Mouse (Mus musculus): ENCODE data around the gene Dbx2. TPM values are rescaled to one million over a fixed set of nuclear protein-coding genes. Genes with fewer than 3 reads are reported as not detected.

Dbx2 gene
- polyA plus RNA-seq, 1 experiment from 2014 or later, result not detected

DNA sequence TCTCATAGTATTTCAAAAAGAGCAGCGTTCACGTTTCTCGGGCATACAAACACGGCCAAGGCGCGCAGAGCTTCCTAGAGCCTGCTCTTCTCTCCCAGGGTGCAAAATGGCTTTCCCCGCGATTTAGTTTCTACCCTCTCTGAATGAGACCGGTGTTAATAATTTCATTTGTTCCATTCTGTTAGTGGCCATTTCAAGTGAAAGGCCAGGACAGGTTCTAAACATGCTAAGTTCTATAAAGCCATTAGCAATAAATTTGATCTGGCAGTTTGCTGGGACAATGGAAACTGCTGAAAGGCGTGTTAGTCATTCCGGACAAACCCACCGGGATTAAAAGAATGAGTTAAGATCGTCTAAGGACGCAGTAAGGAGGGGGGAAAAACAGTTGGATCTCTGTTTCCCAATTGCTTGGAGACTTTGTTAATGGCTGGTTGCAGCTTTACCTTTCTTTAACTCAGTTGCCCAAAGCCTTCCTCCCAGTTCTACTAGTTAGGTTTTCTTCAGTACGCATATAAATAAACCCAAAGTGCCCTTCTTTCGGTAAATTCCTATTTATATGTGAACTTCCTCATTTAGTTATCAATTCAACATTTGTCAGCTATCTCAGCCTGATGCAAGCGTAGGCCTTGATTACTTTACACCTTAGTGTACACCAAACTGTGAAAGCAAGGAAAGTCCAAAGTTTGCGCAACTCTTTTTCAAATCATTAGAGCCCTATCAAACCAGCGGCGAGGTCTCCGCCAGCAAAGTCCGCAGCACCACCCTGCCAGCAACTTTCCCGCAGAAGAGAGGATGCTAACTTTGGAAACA, 2.7 kb downstream of the Dbx2 start:
- ATAC-seq (ENCODE audit: insufficient number of reproducible peaks, insufficient read depth, low FRiP score, low read depth), result no peak
- H3K9ac ChIP-seq (ENCODE audit: low read length), result no peak overlapping the region
- peaks cover 66% of the 10 kb centered on the region for H3K27me3 ChIP-seq (ENCODE audit: control insufficient read depth, insufficient read depth, low read length)
- H3K4me1 ChIP-seq (ENCODE audit: control insufficient read depth in 2 of 2, insufficient read depth in 2 of 2, low read length in 2 of 2), result peaks cover 2 to 9% of the 10 kb centered on the region in 2 experiments; a peak in 2 of 4 replicates
- WGBS, result 5% methylated on average over 23 of the region's 23 CpGs
- no peaks in the 10 kb centered on the region for H3K36me3 ChIP-seq (ENCODE audit: control insufficient read depth, insufficient read depth, low read length)
- H3K4me3 ChIP-seq (ENCODE audit: control insufficient read depth in 1 of 2, insufficient read depth in 1 of 2, low read depth in 1 of 2, low read length in 2 of 2), result no peak overlapping the region
- no peaks in the 10 kb centered on the region for H3K9me3 ChIP-seq (ENCODE audit: control insufficient read depth, low read length)
- no peak overlapping the region for H3K4me2 ChIP-seq (ENCODE audit: low read length)
- H3K27ac ChIP-seq (replicated peaks in 1 of 2; ENCODE audit: control insufficient read depth in 1 of 2, insufficient read depth in 1 of 2, low read depth in 2 of 2, low read length in 2 of 2), result no peak overlapping the region

DNA sequence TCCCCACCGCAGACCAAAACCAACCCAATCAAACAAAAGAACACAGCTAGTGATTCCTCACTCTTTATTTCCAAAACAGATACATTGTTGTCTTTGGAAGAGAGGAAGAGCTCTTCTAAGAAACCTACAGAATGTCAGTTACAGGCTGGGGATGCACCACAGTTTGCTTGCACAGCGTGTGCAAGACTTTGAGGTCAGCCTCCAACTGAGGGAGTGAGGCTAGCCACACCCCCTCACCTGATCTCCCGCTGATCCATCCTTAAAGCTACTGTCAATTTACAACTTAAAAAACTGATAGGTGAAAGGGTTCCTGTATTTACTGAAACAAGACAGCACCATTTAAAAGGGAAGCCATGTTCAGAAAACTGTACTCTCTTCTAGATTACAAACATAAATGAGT, 3.9 kb downstream of the Dbx2 start:
- no peak overlapping the region for H3K9ac ChIP-seq (ENCODE audit: low read length)
- no peak overlapping the region for H3K4me2 ChIP-seq (ENCODE audit: low read length)
- H3K27ac ChIP-seq (replicated peaks in 1 of 2; ENCODE audit: control insufficient read depth in 1 of 2, insufficient read depth in 1 of 2, low read depth in 2 of 2, low read length in 2 of 2), result no peak overlapping the region
- H3K4me1 ChIP-seq (ENCODE audit: control insufficient read depth in 2 of 2, insufficient read depth in 2 of 2, low read length in 2 of 2), result peaks cover 2 to 9% of the 10 kb centered on the region in 2 experiments; a peak in 2 of 4 replicates
- 2% methylated on average over 3 of the region's 3 CpGs for WGBS
- H3K36me3 ChIP-seq (ENCODE audit: control insufficient read depth, insufficient read depth, low read length), result no peaks in the 10 kb centered on the region
- no peak for ATAC-seq (ENCODE audit: insufficient number of reproducible peaks, insufficient read depth, low FRiP score, low read depth)
- peaks cover 66% of the 10 kb centered on the region for H3K27me3 ChIP-seq (ENCODE audit: control insufficient read depth, insufficient read depth, low read length)
- H3K9me3 ChIP-seq (ENCODE audit: control insufficient read depth, low read length), result no peaks in the 10 kb centered on the region
- H3K4me3 ChIP-seq (ENCODE audit: control insufficient read depth in 1 of 2, insufficient read depth in 1 of 2, low read depth in 1 of 2, low read length in 2 of 2), result no peak overlapping the region

DNA sequence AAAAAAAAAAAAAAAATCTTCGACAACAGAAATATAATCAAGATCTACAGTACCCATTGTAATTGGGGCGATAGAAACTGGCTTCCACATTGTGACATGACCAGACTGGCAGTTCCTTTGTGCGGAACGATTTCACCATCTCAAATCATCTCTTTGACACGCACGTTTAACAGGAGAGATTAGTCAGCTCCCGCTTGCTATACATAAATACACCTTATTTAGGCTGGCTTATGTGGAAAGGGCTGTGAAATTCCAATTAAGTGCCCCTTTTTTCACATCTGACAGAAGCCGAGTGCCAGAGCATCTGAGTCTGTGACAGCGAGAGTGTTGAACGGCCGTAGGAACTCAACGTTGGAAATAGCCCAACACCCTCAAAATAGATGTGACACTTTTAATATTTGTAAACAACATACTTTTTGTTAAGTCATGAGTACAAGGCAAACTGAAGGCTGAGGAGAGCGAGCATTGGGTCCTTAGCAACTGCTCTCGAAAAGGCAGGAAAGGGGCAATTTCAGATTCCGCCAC, 12.2 kb downstream of the Dbx2 start:
- H3K27ac ChIP-seq (replicated peaks in 1 of 2; ENCODE audit: control insufficient read depth in 1 of 2, insufficient read depth in 1 of 2, low read depth in 2 of 2, low read length in 2 of 2), result no peak overlapping the region
- H3K27me3 ChIP-seq (ENCODE audit: control insufficient read depth, insufficient read depth, low read length), result peaks cover 6% of the 10 kb centered on the region; the same call in 1 of the 2 replicates
- no peak overlapping the region for H3K4me3 ChIP-seq (ENCODE audit: control insufficient read depth in 1 of 2, insufficient read depth in 1 of 2, low read depth in 1 of 2, low read length in 2 of 2)
- H3K9ac ChIP-seq (ENCODE audit: low read length), result no peak overlapping the region
- 83% methylated on average over 15 of the region's 15 CpGs for WGBS
- H3K36me3 ChIP-seq (ENCODE audit: control insufficient read depth, insufficient read depth, low read length), result no peaks in the 10 kb centered on the region
- H3K9me3 ChIP-seq (ENCODE audit: control insufficient read depth, low read length), result no peaks in the 10 kb centered on the region
- no peak for ATAC-seq (ENCODE audit: insufficient number of reproducible peaks, insufficient read depth, low FRiP score, low read depth)
- H3K4me1 ChIP-seq (ENCODE audit: control insufficient read depth in 2 of 2, insufficient read depth in 2 of 2, low read length in 2 of 2), result no peaks in the 10 kb centered on the region
- H3K4me2 ChIP-seq (ENCODE audit: low read length), result no peak overlapping the region

DNA sequence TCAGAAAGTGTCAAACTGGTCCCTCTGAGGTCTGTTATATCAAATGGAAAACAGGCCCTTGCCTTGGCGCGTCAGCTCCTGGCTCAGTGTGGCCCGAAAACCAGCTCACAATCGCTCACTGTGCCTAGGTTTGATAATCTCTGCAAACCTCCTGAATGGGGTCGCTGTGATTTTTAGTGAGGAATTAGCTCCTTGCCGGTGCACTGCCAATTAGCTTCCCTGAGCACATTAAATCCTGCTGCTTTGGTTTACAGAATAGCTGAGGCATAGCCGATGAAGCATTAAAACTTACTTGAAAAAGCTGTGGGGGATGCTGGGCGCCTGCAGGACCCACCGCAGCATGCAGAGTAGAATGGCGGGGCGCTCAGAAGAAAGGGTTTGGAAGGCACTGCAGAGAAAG, 15.4 kb downstream of the Dbx2 start:
- WGBS, result 19% methylated on average over 11 of the region's 11 CpGs
- H3K27ac ChIP-seq (replicated peaks in 1 of 2; ENCODE audit: control insufficient read depth in 1 of 2, insufficient read depth in 1 of 2, low read depth in 2 of 2, low read length in 2 of 2), result no peak overlapping the region
- no peak overlapping the region for H3K4me2 ChIP-seq (ENCODE audit: low read length)
- peaks cover 6% of the 10 kb centered on the region; the same call in 1 of the 2 replicates for H3K27me3 ChIP-seq (ENCODE audit: control insufficient read depth, insufficient read depth, low read length)
- no peaks in the 10 kb centered on the region for H3K4me1 ChIP-seq (ENCODE audit: control insufficient read depth in 2 of 2, insufficient read depth in 2 of 2, low read length in 2 of 2)
- no peak overlapping the region for H3K9ac ChIP-seq (ENCODE audit: low read length)
- no peaks in the 10 kb centered on the region for H3K36me3 ChIP-seq (ENCODE audit: control insufficient read depth, insufficient read depth, low read length)
- no peak overlapping the region for H3K4me3 ChIP-seq (ENCODE audit: control insufficient read depth in 1 of 2, insufficient read depth in 1 of 2, low read depth in 1 of 2, low read length in 2 of 2)
- no peak for ATAC-seq (ENCODE audit: insufficient number of reproducible peaks, insufficient read depth, low FRiP score, low read depth)
- no peaks in the 10 kb centered on the region for H3K9me3 ChIP-seq (ENCODE audit: control insufficient read depth, low read length)

DNA sequence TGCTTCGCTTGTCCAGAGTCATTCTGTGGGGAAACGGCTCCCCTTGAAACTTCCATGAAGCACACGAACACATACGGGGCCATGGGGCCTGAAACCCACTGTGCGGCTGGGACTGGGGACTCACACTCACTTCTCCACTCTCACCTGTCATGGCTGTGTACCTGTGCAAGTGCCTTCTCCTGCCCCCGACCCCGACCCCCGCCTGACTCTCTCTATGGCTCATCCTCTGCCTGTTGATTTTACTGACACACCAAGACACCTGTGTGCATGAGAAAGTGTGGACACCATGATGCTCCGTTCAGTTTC, 16.0 kb downstream of the Dbx2 start:
- Histone ChIP-seq H3K9ac (ENCODE audit: low read length) (no peak overlapping the region), H3K36me3 (ENCODE audit: control insufficient read depth, insufficient read depth, low read length) (no peaks in the 10 kb centered on the region), H3K4me2 (ENCODE audit: low read length) (no peak overlapping the region), H3K27me3 (ENCODE audit: control insufficient read depth, insufficient read depth, low read length) (peaks cover 6% of the 10 kb centered on the region; the same call in 1 of the 2 replicates), H3K27ac (replicated peaks in 1 of 2; ENCODE audit: control insufficient read depth in 1 of 2, insufficient read depth in 1 of 2, low read depth in 2 of 2, low read length in 2 of 2) (no peak overlapping the region), H3K4me1 (ENCODE audit: control insufficient read depth in 2 of 2, insufficient read depth in 2 of 2, low read length in 2 of 2) (no peaks in the 10 kb centered on the region), H3K4me3 (ENCODE audit: control insufficient read depth in 1 of 2, insufficient read depth in 1 of 2, low read depth in 1 of 2, low read length in 2 of 2) (no peak overlapping the region), H3K9me3 (ENCODE audit: control insufficient read depth, low read length) (no peaks in the 10 kb centered on the region)
- no peak for ATAC-seq (ENCODE audit: insufficient number of reproducible peaks, insufficient read depth, low FRiP score, low read depth)
- 72% methylated on average over 9 of the region's 9 CpGs for WGBS

DNA sequence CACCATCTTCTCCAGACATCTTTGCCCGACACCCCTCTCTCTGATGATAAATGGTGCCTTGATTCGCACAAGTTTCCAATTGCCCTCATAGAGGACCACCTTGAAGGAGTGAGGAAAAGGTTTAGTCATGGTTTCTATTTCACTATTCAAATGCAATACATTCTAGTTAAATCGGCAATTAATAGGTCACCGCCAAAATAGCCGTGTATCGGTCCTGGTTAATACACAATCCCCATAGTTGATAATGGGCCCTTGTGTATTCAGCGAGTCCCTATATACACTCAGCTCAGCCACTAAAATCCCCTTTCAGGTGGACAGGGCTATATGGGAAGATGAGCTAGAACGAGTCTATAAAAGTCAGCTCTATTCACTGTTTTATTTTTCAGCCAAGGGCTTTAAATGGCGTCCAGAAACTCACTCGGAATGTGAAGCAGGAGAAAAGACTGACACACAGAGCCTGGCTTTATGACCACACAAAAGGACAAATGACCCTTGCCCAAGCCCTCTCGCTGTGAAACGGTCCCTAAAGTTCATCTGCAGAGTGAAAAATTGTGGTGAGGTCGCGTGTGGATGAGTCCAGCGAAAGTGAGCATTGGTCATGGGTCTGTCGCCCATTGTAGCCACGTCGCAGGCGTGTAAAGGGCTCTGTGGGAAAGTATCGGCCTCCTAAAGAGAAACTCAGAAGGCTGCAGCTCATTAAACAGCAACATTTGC, 16.5 kb downstream of the Dbx2 start:
- Histone ChIP-seq H3K4me3 (ENCODE audit: control insufficient read depth in 1 of 2, insufficient read depth in 1 of 2, low read depth in 1 of 2, low read length in 2 of 2) (no peak overlapping the region), H3K36me3 (ENCODE audit: control insufficient read depth, insufficient read depth, low read length) (no peaks in the 10 kb centered on the region), H3K27me3 (ENCODE audit: control insufficient read depth, insufficient read depth, low read length) (peaks cover 6% of the 10 kb centered on the region; the same call in 1 of the 2 replicates), H3K4me2 (ENCODE audit: low read length) (no peak overlapping the region), H3K9ac (ENCODE audit: low read length) (no peak overlapping the region), H3K27ac (replicated peaks in 1 of 2; ENCODE audit: control insufficient read depth in 1 of 2, insufficient read depth in 1 of 2, low read depth in 2 of 2, low read length in 2 of 2) (no peak overlapping the region), H3K4me1 (ENCODE audit: control insufficient read depth in 2 of 2, insufficient read depth in 2 of 2, low read length in 2 of 2) (no peaks in the 10 kb centered on the region), H3K9me3 (ENCODE audit: control insufficient read depth, low read length) (no peaks in the 10 kb centered on the region)
- 82% methylated on average over 20 of the region's 20 CpGs for WGBS
- ATAC-seq (ENCODE audit: insufficient number of reproducible peaks, insufficient read depth, low FRiP score, low read depth), result no peak

DNA sequence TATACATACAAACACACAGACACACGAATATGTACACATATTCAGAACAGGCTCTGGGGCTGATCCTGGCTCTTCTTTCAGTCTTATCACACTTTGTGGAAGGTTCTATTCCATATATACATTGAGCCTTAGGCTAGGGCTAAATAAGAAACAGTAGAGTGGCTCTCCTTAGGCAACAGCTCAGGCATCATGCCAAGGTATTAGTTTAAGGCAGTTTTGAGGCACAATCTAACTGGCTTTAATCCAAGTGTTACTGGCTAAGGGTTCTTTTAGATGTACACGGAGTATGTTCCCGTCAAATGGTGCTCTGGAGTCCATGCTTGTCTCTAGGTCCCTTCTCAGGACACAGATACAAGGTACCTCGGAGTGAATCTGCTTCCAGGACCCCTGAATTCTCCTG, 31.4 kb downstream of the Dbx2 start:
- WGBS, result 71% methylated on average over 4 of the region's 4 CpGs

More for the DNA sequence above, 31.4 kb downstream of the Dbx2 start:
- Histone ChIP-seq H3K27ac (replicated peaks in 1 of 2; ENCODE audit: control insufficient read depth in 1 of 2, insufficient read depth in 1 of 2, low read depth in 2 of 2, low read length in 2 of 2) (no peak overlapping the region), H3K4me3 (ENCODE audit: control insufficient read depth in 1 of 2, insufficient read depth in 1 of 2, low read depth in 1 of 2, low read length in 2 of 2) (no peak overlapping the region), H3K36me3 (ENCODE audit: control insufficient read depth, insufficient read depth, low read length) (no peaks in the 10 kb centered on the region), H3K27me3 (ENCODE audit: control insufficient read depth, insufficient read depth, low read length) (no peaks in the 10 kb centered on the region), H3K9me3 (ENCODE audit: control insufficient read depth, low read length) (no peaks in the 10 kb centered on the region), H3K4me2 (ENCODE audit: low read length) (no peak overlapping the region), H3K4me1 (ENCODE audit: control insufficient read depth in 2 of 2, insufficient read depth in 2 of 2, low read length in 2 of 2) (no peaks in the 10 kb centered on the region), H3K9ac (ENCODE audit: low read length) (no peak overlapping the region)
- ATAC-seq (ENCODE audit: insufficient number of reproducible peaks, insufficient read depth, low FRiP score, low read depth), result no peak
